Mouse (Mus musculus) kidney, adult 2 months (tissue): ENCODE measurements around the gene Sp140.

ENCODE experiments used
- CTCF ChIP-seq: fragments of 200-500 bp; conservative IDR thresholded peaks from 2 replicates; pipeline ENCODE4 v1.5.1; 2011; ENCODE audit warnings: low read depth, mild to moderate bottlenecking, control low read depth, low read length, moderate library complexity, mixed read lengths; ENCODE audit not compliant: insufficient read depth, insufficient read length
- POLR2A ChIP-seq: fragments of 200-500 bp; IDR thresholded peaks from one replicate; pipeline ENCODE4 v1.6.1; 2011; ENCODE audit warnings: low read depth, low read length, control low read depth

DNA sequence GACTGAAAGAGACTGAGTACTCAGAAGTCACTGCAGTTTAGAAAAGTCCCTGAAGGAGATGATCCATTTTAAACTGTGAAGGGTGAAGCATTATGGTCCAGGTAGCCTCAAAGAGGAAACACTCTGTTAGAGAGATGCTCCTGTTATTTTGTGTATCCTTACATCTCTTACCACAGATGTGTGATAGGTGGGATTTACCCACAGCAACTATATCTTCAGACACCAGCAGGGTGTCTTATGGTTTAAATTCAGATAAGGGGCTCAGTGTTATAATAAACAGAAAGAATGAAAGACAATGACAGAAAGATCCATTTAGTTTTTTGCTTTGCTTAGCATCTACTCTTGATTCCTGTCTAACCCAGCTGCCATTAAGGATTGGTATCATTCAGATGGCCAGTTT, 64.1 kb downstream of the Sp140 start:
- TF ChIP-seq CTCF: no peak
- no peak for TF ChIP-seq POLR2A
